Mouse (Mus musculus): ENCODE measurements at regions not wholly inside any gene's neighbourhood (a gene's known extent, or its start where the extent isn't known, plus 50 kb on each side); places are given as distances from the start of the nearest gene placed in this dataset.

DNA sequence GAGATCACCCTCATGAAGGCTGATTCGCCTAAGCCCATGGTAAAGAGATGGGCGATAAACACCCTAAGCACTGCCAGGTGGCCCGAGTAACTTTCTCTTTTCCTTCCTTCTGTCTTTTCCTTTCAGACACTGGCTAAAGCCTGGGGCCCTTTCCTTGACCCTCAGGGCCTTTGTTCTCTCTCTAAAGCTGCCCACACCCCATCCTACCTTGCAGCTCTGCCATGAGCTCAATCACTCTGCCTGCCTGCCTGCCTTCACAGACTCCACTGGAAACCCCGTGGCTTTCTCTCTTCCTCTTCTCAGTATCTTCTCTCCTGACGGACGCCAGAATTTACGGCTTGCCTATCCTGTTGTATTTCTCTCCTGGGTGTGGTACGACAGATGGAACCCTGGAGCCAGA is 145.1 kb upstream of the Jarid2 start:
- Histone ChIP-seq H3K27me3 (no peaks in the 10 kb centered on the region; the same call in 1 of the 2 replicates), H3K4me2 (replicated peaks) (no peak overlapping the region), H3K36me3 (no peaks in the 10 kb centered on the region), H3K27ac (no peak overlapping the region), H3K4me3 (no peak overlapping the region), H3K9me3 (peaks cover 2% of the 10 kb centered on the region), H3K9ac (no peak overlapping the region), H3K4me1 (peaks cover 52% of the 10 kb centered on the region)
- WGBS: 38% methylated on average over 8 of the region's 8 CpGs
- ATAC-seq (ENCODE audit: low FRiP score, low read depth): no peak

GRCm38 (mm10) chr13:44584551-44584950 is 144.7 kb upstream of the Jarid2 start:
- no peak overlapping the region for H3K4me3 ChIP-seq
- H3K4me2 ChIP-seq (replicated peaks): no peak overlapping the region
- H3K27me3 ChIP-seq: no peaks in the 10 kb centered on the region; the same call in 1 of the 2 replicates
- 43% methylated on average over 4 of the region's 4 CpGs for WGBS
- no peaks in the 10 kb centered on the region for H3K9me3 ChIP-seq
- H3K27ac ChIP-seq: no peak overlapping the region
- peaks cover 52% of the 10 kb centered on the region for H3K4me1 ChIP-seq
- no peak overlapping the region for H3K9ac ChIP-seq
- ATAC-seq (ENCODE audit: low FRiP score, low read depth): no peak
- no peaks in the 10 kb centered on the region for H3K36me3 ChIP-seq

DNA sequence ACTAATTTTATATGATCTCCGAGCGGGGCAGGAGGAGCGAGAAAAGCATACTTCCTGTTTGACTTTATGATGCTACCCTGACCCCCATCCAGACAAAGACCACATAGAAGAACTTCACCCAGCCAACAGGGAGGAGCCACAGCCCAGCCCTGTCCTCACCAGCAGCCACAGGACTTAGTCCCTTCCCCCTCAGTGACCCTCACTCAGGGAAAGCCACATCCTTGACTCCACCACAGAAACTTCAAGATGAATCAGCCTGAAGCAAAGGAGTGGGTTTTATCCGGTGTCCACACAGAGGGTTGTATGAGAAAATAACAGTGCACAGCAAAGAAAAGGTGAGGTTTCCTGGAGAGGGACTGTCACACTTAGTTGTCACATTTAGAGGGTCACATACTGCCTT is 141.4 kb upstream of the Jarid2 start:
- H3K9me3 ChIP-seq: no peaks in the 10 kb centered on the region
- no peaks in the 10 kb centered on the region for H3K36me3 ChIP-seq
- H3K27ac ChIP-seq: no peak overlapping the region
- WGBS: 55% methylated on average over 4 of the region's 4 CpGs
- no peak overlapping the region for H3K9ac ChIP-seq
- H3K27me3 ChIP-seq: no peaks in the 10 kb centered on the region
- no peak overlapping the region for H3K4me2 ChIP-seq (replicated peaks)
- H3K4me3 ChIP-seq: no peak overlapping the region
- no peak for ATAC-seq (ENCODE audit: low FRiP score, low read depth)
- H3K4me1 ChIP-seq: peaks cover 21% of the 10 kb centered on the region

DNA sequence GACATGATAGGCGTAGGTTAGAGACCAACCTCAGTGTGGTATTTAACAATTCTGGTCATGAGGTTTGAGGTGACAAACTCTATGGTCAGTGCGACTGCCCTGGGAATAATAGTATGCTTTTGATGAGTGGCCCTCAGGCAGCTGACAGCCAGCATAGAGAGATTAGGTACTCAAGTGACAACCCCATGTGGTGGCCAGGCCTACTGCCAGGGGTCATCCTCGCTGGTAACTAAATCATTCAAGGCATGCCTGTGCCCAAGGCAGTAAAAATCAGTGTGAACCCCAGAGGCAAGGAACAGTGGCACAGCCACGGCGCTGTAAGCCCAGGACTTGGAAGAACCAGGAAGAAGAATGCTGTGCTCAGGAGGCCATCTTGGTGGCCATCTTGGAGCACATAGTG is 134.6 kb upstream of the Jarid2 start:
- Histone ChIP-seq H3K4me3 (no peak overlapping the region), H3K27ac (no peak overlapping the region), H3K36me3 (no peaks in the 10 kb centered on the region), H3K27me3 (no peaks in the 10 kb centered on the region), H3K4me1 (no peaks in the 10 kb centered on the region), H3K9ac (no peak overlapping the region), H3K4me2 (replicated peaks) (no peak overlapping the region), H3K9me3 (no peaks in the 10 kb centered on the region)
- ATAC-seq (ENCODE audit: low FRiP score, low read depth): no peak
- WGBS: 79% methylated on average over 5 of the region's 5 CpGs

- 66% methylated on average over 1 of the region's 1 CpGs for WGBS
- no peaks in the 10 kb centered on the region for H3K36me3 ChIP-seq
- H3K9ac ChIP-seq: no peak overlapping the region
- no peak for ATAC-seq (ENCODE audit: low FRiP score, low read depth)
- H3K27ac ChIP-seq: no peak overlapping the region
- H3K9me3 ChIP-seq: no peaks in the 10 kb centered on the region
- H3K4me3 ChIP-seq: no peak overlapping the region
- H3K4me1 ChIP-seq: peaks cover 12% of the 10 kb centered on the region
- H3K4me2 ChIP-seq (replicated peaks): no peak overlapping the region
- H3K27me3 ChIP-seq: no peaks in the 10 kb centered on the region
These were observed 131.6 kb upstream of the Jarid2 start for GRCm38 (mm10) chr13:44597666-44598065.

- WGBS: 84% methylated on average over 2 of the region's 2 CpGs
- Histone ChIP-seq H3K9me3 (no peaks in the 10 kb centered on the region), H3K4me1 (peaks cover 13% of the 10 kb centered on the region), H3K27ac (no peak overlapping the region), H3K27me3 (no peaks in the 10 kb centered on the region), H3K4me2 (replicated peaks) (no peak overlapping the region), H3K4me3 (no peak overlapping the region), H3K9ac (no peak overlapping the region), H3K36me3 (no peaks in the 10 kb centered on the region)
- ATAC-seq (ENCODE audit: low FRiP score, low read depth): no peak
These were observed 128.2 kb upstream of the Jarid2 start for GRCm38 (mm10) chr13:44601024-44601423.

GRCm38 (mm10) chr13:44602658-44603057 is 126.6 kb upstream of the Jarid2 start:
- Histone ChIP-seq H3K36me3 (no peaks in the 10 kb centered on the region), H3K9me3 (no peaks in the 10 kb centered on the region), H3K27ac (no peak overlapping the region), H3K4me2 (replicated peaks) (no peak overlapping the region), H3K4me1 (peaks cover 13% of the 10 kb centered on the region), H3K4me3 (no peak overlapping the region), H3K27me3 (no peaks in the 10 kb centered on the region), H3K9ac (no peak overlapping the region)
- 45% methylated on average over 6 of the region's 6 CpGs for WGBS
- ATAC-seq (ENCODE audit: low FRiP score, low read depth): no peak

- Histone ChIP-seq H3K9me3 (0 out of 2 replicates have a peak, but pooled peaks cover 3% of the 10 kb centered on the region), H3K9ac (no peak overlapping the region), H3K4me1 (peaks cover 10% of the 10 kb centered on the region), H3K4me3 (no peak overlapping the region), H3K27ac (no peak overlapping the region), H3K27me3 (no peaks in the 10 kb centered on the region), H3K4me2 (replicated peaks) (no peak overlapping the region), H3K36me3 (no peaks in the 10 kb centered on the region)
- ATAC-seq (ENCODE audit: low FRiP score, low read depth): no peak
- WGBS: 73% methylated on average over 13 of the region's 13 CpGs
These were observed 121.7 kb upstream of the Jarid2 start for GRCm38 (mm10) chr13:44607316-44608285.

- H3K4me3 ChIP-seq: no peak overlapping the region
- no peak overlapping the region for H3K27ac ChIP-seq
- no peak overlapping the region for H3K4me2 ChIP-seq (replicated peaks)
- no peaks in the 10 kb centered on the region for H3K36me3 ChIP-seq
- 85% methylated on average over 3 of the region's 3 CpGs for WGBS
- no peak for ATAC-seq (ENCODE audit: low FRiP score, low read depth)
- no peaks in the 10 kb centered on the region for H3K27me3 ChIP-seq
- peaks cover 8% of the 10 kb centered on the region for H3K4me1 ChIP-seq
- H3K9ac ChIP-seq: no peak overlapping the region
- H3K9me3 ChIP-seq: 0 out of 2 replicates have a peak, but pooled peaks cover 3% of the 10 kb centered on the region
These were observed 121.0 kb upstream of the Jarid2 start for GRCm38 (mm10) chr13:44608286-44608675.

DNA sequence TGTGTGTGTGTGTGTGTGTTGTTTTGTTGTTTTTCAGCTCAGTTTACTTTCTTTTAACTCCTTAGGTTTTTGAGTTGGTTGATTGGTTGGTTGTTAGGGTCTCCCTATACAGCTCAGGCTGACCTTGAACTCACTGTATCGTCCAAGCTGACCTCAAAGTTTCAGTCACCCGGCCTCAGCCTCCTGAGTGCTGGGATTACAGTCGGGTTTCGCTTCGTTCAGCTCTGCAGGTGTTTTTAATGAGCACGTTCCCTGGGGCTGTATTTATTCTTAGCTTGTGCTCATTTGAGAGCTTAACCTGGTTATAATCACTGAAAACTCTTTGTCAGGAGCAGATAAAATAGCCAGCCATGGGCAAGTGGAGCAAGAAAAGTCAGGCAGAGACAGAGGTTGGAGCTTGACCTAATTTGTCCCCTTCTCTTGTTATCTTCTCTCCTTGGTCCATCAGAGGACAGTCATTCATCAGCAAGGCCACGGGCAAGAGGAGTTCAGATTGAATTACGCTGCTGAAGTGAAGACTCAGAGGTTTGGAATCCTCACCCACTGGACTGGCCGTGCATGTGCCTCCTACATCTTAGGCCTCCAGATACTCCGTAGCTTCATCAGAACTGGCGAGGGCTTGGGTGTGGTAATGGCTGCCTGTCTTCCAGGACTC is 120.5 kb upstream of the Jarid2 start:
- Histone ChIP-seq H3K9me3 (0 out of 2 replicates have a peak, but pooled peaks cover 3% of the 10 kb centered on the region), H3K9ac (no peak overlapping the region), H3K4me3 (no peak overlapping the region), H3K27ac (no peak overlapping the region), H3K27me3 (no peaks in the 10 kb centered on the region), H3K4me2 (replicated peaks) (no peak overlapping the region), H3K4me1 (peaks cover 8% of the 10 kb centered on the region), H3K36me3 (no peaks in the 10 kb centered on the region)
- ATAC-seq (ENCODE audit: low FRiP score, low read depth): no peak
- WGBS: 32% methylated on average over 11 of the region's 11 CpGs

- Histone ChIP-seq H3K36me3 (no peaks in the 10 kb centered on the region), H3K9me3 (0 out of 2 replicates have a peak, but pooled peaks cover 3% of the 10 kb centered on the region), H3K4me3 (no peak overlapping the region), H3K27me3 (no peaks in the 10 kb centered on the region), H3K9ac (no peak overlapping the region), H3K27ac (no peak overlapping the region), H3K4me2 (replicated peaks) (no peak overlapping the region), H3K4me1 (peaks cover 8% of the 10 kb centered on the region)
- ATAC-seq (ENCODE audit: low FRiP score, low read depth): no peak
- WGBS: 80% methylated on average over 5 of the region's 5 CpGs
These were observed 119.7 kb upstream of the Jarid2 start for GRCm38 (mm10) chr13:44609606-44610005.

DNA sequence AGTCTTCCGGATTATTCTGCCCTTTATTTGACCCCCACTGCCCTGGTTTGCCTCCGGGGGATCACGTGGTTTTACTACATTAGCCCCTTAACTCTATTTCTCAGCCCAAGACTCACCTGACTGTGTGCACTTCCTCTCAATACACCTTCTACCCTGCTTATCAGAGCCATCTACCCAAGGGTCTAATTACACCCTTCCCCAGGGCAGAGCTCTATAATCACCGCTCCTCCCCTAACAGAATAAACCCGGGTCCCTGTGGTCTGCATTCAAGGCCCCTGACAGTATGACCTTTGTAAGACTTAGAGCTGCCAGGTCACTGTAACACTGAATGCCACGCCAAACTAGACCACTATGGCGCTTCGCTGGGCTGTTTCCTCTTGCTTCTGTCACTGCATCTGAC is 113.6 kb upstream of the Jarid2 start:
- H3K27ac ChIP-seq: no peak overlapping the region
- no peaks in the 10 kb centered on the region for H3K36me3 ChIP-seq
- H3K4me2 ChIP-seq (replicated peaks): no peak overlapping the region
- WGBS: 60% methylated on average over 8 of the region's 8 CpGs
- H3K9ac ChIP-seq: no peak overlapping the region
- ATAC-seq (ENCODE audit: low FRiP score, low read depth): no peak
- H3K4me3 ChIP-seq: no peak overlapping the region
- peaks cover 12% of the 10 kb centered on the region for H3K4me1 ChIP-seq
- no peaks in the 10 kb centered on the region for H3K27me3 ChIP-seq
- no peaks in the 10 kb centered on the region for H3K9me3 ChIP-seq
